Mouse (Mus musculus): ENCODE results near the gene Rassf4. TPM values are rescaled to one million over a fixed set of nuclear protein-coding genes. Genes with fewer than 3 reads are reported as not detected.

The Rassf4 gene
- polyA plus RNA-seq, 1 experiment from 2014 or later = 32.3 TPM

DNA sequence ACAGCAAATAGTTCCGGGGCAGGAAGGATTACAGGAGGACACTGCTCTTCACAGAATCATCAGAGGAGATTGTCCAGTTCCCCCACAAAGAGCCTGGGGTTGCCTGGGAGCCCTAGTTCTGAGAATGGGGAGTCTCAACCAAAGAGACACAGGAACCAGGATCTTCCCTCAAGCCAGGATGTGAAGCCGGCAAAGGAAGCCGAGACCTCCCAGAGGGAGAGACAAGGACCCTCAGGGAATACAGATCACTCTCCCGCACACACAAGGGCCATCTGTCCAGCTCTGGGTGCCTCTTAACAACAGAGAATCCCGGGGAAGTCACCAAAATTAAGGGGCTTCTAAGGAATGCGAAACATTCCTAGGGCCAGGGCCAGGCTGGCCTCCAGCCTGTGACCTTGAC lies 3.6 kb upstream of the Rassf4 start:
- Histone ChIP-seq H3K4me3 (ENCODE audit: low read depth, low read length) (no peak overlapping the region), H3K4me2 (ENCODE audit: low read depth, low read length) (no peak overlapping the region), H3K9me3 (ENCODE audit: control insufficient read depth, low read length) (no peaks in the 10 kb centered on the region), H3K27me3 (ENCODE audit: control insufficient read depth, insufficient read depth, low read length) (no peaks in the 10 kb centered on the region), H3K4me1 (ENCODE audit: control insufficient read depth, insufficient read depth, low read length) (0 out of 2 replicates have a peak, but pooled peaks cover 6% of the 10 kb centered on the region), H3K27ac (ENCODE audit: low read depth, low read length) (no peak overlapping the region), H3K36me3 (ENCODE audit: control insufficient read depth, insufficient read depth, low read length) (no peaks in the 10 kb centered on the region), H3K9ac (replicated peaks; ENCODE audit: low read depth, low read length) (no peak overlapping the region)
- whole genome bisulfite sequencing = 65% methylated on average over 6 of the region's 6 CpGs
- no peak for ATAC-seq (ENCODE audit: low read depth)

DNA sequence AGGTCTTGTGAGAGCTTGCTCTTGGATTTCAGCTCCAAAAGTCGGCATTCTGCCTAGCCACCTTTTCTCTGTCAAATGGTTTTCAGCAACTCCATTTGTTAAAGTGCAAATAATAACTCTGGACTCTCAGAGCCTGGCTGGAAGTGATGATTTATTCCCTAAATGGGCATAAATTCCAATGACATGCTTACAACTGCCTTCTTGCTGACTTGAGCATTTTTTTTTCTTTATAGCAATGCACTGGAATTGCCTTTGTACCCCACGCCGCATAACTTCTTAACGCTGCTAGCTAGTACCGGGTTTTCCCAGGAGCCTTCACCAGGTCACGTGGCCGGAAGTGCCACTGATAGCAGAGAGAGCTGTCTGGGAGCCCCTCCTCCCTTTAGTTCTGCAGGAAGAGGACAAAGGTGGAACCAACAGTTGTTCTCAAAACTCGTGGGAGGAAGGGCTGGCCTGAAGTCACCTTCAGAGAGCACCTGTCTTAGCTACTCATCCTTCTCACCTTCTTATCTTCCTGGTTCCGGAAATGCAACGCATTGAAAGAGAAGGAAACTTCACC lies 2.7 kb upstream of the Rassf4 start:
- Histone ChIP-seq H3K9me3 (ENCODE audit: control insufficient read depth, low read length) (no peaks in the 10 kb centered on the region), H3K4me1 (ENCODE audit: control insufficient read depth, insufficient read depth, low read length) (0 out of 2 replicates have a peak, but pooled peaks cover 6% of the 10 kb centered on the region), H3K4me2 (ENCODE audit: low read depth, low read length) (no peak overlapping the region), H3K27ac (ENCODE audit: low read depth, low read length) (no peak overlapping the region), H3K36me3 (ENCODE audit: control insufficient read depth, insufficient read depth, low read length) (no peaks in the 10 kb centered on the region), H3K27me3 (ENCODE audit: control insufficient read depth, insufficient read depth, low read length) (no peaks in the 10 kb centered on the region), H3K4me3 (ENCODE audit: low read depth, low read length) (no peak overlapping the region), H3K9ac (replicated peaks; ENCODE audit: low read depth, low read length) (no peak overlapping the region)
- 71% methylated on average over 10 of the region's 10 CpGs for WGBS
- no peak for ATAC-seq (ENCODE audit: low read depth)

DNA sequence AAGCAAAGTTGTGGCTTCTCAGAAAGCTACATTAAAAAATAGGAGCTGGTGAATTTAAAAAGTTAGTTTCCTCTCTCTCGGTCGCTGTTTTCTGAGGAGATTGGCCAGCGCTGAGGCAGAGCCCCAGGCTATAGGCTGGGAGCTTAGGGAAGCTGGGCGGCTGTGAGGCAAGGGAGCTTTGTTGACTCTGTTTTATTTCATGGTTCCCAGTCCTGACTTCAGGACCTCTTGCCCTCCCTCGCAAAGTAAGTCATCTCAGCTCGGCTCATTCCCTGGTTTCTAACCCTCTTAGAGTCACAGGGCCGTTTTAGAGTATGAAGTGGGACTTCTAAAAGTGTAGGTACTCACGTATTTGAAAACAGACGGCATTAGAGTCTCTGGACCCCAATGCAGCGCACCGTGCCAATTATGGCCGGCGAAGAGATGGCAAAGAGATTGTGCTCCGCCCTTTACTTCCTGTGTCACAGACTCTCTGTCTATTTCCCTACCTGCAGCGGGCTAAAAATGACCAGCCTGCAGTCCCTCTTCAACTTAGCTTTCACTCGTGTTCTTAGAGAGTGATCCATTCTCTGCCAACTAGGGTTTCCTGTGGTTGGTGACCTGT lies 633 bp upstream of the Rassf4 start:
- H3K9me3 ChIP-seq (ENCODE audit: control insufficient read depth, low read length) = no peaks in the 10 kb centered on the region
- H3K36me3 ChIP-seq (ENCODE audit: control insufficient read depth, insufficient read depth, low read length) = no peaks in the 10 kb centered on the region
- ATAC-seq (ENCODE audit: low read depth) = no peak
- H3K4me1 ChIP-seq (ENCODE audit: control insufficient read depth, insufficient read depth, low read length) = peaks cover 17% of the 10 kb centered on the region; the same call in 1 of the 2 replicates
- H3K27ac ChIP-seq (ENCODE audit: low read depth, low read length) = no peak overlapping the region; the same call in 1 of the 2 replicates
- WGBS = 28% methylated on average over 16 of the region's 16 CpGs
- H3K4me2 ChIP-seq (ENCODE audit: low read depth, low read length) = peak overlapping the region; percentile 68
- H3K27me3 ChIP-seq (ENCODE audit: control insufficient read depth, insufficient read depth, low read length) = no peaks in the 10 kb centered on the region
- H3K9ac ChIP-seq (replicated peaks; ENCODE audit: low read depth, low read length) = peak overlapping the region; percentile 57; the same call in 1 of the 2 replicates
- peak overlapping the region; percentile 51 for H3K4me3 ChIP-seq (ENCODE audit: low read depth, low read length)

DNA sequence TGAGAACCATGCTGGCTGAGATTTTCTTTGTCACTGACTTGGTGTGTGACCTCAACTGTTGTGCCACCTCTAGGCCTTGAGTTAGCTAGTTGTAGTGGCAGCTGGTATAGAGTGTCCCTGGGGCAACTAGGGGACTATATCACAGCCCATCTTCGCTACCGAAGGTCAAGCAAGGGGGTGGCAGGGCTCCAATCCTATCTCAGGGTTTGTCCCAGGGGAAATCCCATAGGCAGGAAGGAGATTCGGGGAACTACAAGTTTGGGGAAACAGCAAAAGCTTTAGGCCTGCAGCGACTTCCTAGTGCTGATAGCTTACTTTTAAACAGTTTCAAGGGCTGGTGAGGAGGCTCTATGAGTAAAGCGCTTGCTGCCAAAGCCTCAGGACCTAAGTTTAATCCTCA lies 1.4 kb downstream of the Rassf4 start:
- Histone ChIP-seq H3K27me3 (ENCODE audit: control insufficient read depth, insufficient read depth, low read length) (no peaks in the 10 kb centered on the region), H3K36me3 (ENCODE audit: control insufficient read depth, insufficient read depth, low read length) (no peaks in the 10 kb centered on the region), H3K4me2 (ENCODE audit: low read depth, low read length) (peak overlapping the region; percentile 0; the same call in 1 of the 2 replicates), H3K4me3 (ENCODE audit: low read depth, low read length) (no peak overlapping the region), H3K27ac (ENCODE audit: low read depth, low read length) (no peak overlapping the region), H3K9ac (replicated peaks; ENCODE audit: low read depth, low read length) (no peak overlapping the region), H3K9me3 (ENCODE audit: control insufficient read depth, low read length) (no peaks in the 10 kb centered on the region), H3K4me1 (ENCODE audit: control insufficient read depth, insufficient read depth, low read length) (peaks cover 21% of the 10 kb centered on the region; the same call in 1 of the 2 replicates)
- ATAC-seq (ENCODE audit: low read depth) = no peak
- 57% methylated on average over 5 of the region's 5 CpGs for WGBS

DNA sequence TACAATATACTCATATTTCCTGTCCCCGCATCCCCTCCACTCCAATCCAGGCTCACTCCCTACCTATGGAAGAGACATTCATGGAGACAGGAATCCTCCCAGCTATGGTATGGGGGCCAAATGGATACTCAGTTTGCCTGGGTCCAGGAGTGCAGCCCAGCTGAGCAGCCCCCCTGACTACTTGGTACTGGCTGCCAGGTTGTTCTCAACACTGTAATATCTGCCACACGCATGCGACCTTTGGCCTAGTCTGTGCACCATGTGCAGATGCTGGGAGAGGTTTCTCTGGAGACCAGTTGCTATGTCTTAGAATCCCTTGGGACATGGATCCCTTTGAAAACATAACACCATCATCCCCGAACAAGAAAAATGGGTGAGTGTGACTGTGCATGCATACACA lies 2.0 kb downstream of the Rassf4 start:
- H3K27ac ChIP-seq (ENCODE audit: low read depth, low read length) = peak overlapping the region; percentile 22; the same call in 1 of the 2 replicates
- peaks cover 21% of the 10 kb centered on the region; the same call in 1 of the 2 replicates for H3K4me1 ChIP-seq (ENCODE audit: control insufficient read depth, insufficient read depth, low read length)
- H3K9ac ChIP-seq (replicated peaks; ENCODE audit: low read depth, low read length) = no peak overlapping the region

DNA sequence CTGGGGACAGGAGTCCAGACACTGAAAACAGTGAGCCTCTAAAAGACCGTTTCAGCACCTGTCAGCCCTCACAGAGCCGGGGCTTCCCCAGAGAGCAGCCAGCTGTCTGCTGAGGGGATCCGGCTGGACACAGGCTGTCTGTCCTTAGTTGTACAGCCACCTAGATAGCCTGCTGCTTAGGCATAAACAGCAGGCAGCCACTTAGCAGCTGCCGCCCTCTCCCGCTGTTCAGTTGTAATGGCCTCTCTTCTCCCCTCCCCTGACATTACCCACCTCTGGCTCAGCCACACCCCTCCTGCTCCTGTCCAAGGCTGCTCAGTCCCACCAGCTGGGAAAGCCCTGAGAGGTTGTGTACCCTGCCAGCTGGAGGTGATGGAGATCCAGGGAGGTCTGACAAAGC lies 2.7 kb downstream of the Rassf4 start:
- no peak overlapping the region for H3K4me3 ChIP-seq (ENCODE audit: low read depth, low read length)
- peak overlapping the region; percentile 25; the same call in 1 of the 2 replicates for H3K9ac ChIP-seq (replicated peaks; ENCODE audit: low read depth, low read length)
- no peaks in the 10 kb centered on the region for H3K27me3 ChIP-seq (ENCODE audit: control insufficient read depth, insufficient read depth, low read length)
- ATAC-seq (ENCODE audit: low read depth) = peak; percentile 15; the same call in 1 of the 2 replicates
- 6% methylated on average over 5 of the region's 5 CpGs for WGBS
- no peaks in the 10 kb centered on the region for H3K36me3 ChIP-seq (ENCODE audit: control insufficient read depth, insufficient read depth, low read length)
- peaks cover 21% of the 10 kb centered on the region; the same call in 1 of the 2 replicates for H3K4me1 ChIP-seq (ENCODE audit: control insufficient read depth, insufficient read depth, low read length)
- peak overlapping the region; percentile 39; the same call in 1 of the 2 replicates for H3K27ac ChIP-seq (ENCODE audit: low read depth, low read length)
- H3K9me3 ChIP-seq (ENCODE audit: control insufficient read depth, low read length) = no peaks in the 10 kb centered on the region
- peak overlapping the region; percentile 26; the same call in 1 of the 2 replicates for H3K4me2 ChIP-seq (ENCODE audit: low read depth, low read length)

More for the DNA sequence above, 2.0 kb downstream of the Rassf4 start:
- Histone ChIP-seq H3K4me2 (ENCODE audit: low read depth, low read length) (no peak overlapping the region; the same call in 1 of the 2 replicates), H3K27me3 (ENCODE audit: control insufficient read depth, insufficient read depth, low read length) (no peaks in the 10 kb centered on the region), H3K9me3 (ENCODE audit: control insufficient read depth, low read length) (no peaks in the 10 kb centered on the region), H3K4me3 (ENCODE audit: low read depth, low read length) (no peak overlapping the region), H3K36me3 (ENCODE audit: control insufficient read depth, insufficient read depth, low read length) (no peaks in the 10 kb centered on the region)
- 69% methylated on average over 4 of the region's 4 CpGs for WGBS
- ATAC-seq (ENCODE audit: low read depth) = no peak

DNA sequence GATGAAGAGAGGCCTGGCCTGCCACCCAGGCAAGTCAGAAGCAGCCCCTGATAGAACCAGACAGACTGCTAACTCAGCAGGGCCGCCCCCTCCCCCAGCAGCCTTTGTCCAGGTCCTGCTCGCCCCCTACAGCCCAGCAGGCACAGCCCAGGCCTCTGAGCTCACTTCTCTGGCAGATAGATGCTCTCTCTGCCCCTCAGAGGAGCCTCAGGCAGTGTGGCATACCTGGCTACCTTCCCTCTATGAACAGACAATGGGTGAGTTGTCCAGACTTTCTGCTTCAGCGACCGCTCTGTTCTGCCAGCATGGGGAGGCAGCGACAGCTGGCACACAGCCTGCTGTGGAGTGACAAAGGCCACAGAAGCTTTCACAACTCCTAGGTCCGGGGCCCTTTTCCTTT lies 3.6 kb downstream of the Rassf4 start:
- Histone ChIP-seq H3K9ac (replicated peaks; ENCODE audit: low read depth, low read length) (no peak overlapping the region; the same call in 1 of the 2 replicates), H3K9me3 (ENCODE audit: control insufficient read depth, low read length) (no peaks in the 10 kb centered on the region), H3K4me1 (ENCODE audit: control insufficient read depth, insufficient read depth, low read length) (peaks cover 21% of the 10 kb centered on the region; the same call in 1 of the 2 replicates), H3K4me2 (ENCODE audit: low read depth, low read length) (peak overlapping the region; percentile 26; the same call in 1 of the 2 replicates), H3K27me3 (ENCODE audit: control insufficient read depth, insufficient read depth, low read length) (no peaks in the 10 kb centered on the region), H3K27ac (ENCODE audit: low read depth, low read length) (no peak overlapping the region), H3K4me3 (ENCODE audit: low read depth, low read length) (no peak overlapping the region), H3K36me3 (ENCODE audit: control insufficient read depth, insufficient read depth, low read length) (no peaks in the 10 kb centered on the region)
- no peak for ATAC-seq (ENCODE audit: low read depth)
- WGBS = 15% methylated on average over 6 of the region's 6 CpGs

DNA sequence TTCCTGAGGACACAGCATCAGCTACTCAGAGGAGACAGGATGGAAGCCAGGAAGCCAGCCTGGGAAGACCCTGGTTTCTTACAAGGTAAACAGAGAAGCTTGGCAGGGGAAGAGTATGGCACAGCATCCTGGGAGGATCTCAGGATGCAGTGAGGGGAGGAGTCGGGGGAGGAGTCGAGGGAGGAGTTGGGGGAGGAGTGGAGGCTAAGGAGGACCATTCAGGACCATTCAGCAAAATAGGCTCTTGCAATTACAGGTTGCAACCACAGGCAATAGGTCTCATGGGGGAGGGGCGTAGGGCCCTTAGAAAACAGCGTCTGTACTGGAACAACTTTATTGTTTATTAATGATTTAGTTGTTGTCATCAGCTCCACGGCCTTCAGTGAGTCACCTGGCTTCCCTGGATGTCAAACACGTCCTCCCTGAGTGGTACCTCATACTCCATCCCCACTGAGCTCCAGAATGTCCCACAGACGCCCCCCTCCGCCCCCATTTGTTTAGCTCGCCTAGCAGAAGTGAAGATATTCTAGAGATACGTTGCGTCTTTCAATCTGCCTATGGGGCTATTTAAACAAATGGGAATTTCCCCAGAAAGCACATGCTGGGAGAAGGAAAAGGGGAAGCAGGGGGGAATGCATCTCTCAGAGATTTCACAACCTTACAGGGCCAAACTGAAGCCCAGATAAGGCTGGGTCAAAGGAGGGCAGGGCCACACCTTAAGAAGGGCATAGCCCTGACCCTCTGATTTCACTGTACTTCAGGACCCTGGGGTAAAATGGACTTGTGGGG lies 4.9 kb downstream of the Rassf4 start:
- no peak overlapping the region for H3K4me3 ChIP-seq (ENCODE audit: low read depth, low read length)
- no peak for ATAC-seq (ENCODE audit: low read depth)
- no peak overlapping the region for H3K9ac ChIP-seq (replicated peaks; ENCODE audit: low read depth, low read length)
- peaks cover 21% of the 10 kb centered on the region; the same call in 1 of the 2 replicates for H3K4me1 ChIP-seq (ENCODE audit: control insufficient read depth, insufficient read depth, low read length)
- H3K9me3 ChIP-seq (ENCODE audit: control insufficient read depth, low read length) = no peaks in the 10 kb centered on the region
- WGBS = 30% methylated on average over 11 of the region's 11 CpGs
- H3K27ac ChIP-seq (ENCODE audit: low read depth, low read length) = no peak overlapping the region
- no peaks in the 10 kb centered on the region for H3K27me3 ChIP-seq (ENCODE audit: control insufficient read depth, insufficient read depth, low read length)
- H3K36me3 ChIP-seq (ENCODE audit: control insufficient read depth, insufficient read depth, low read length) = no peaks in the 10 kb centered on the region
- no peak overlapping the region for H3K4me2 ChIP-seq (ENCODE audit: low read depth, low read length)
